Mouse (Mus musculus): ENCODE data around the gene Bmt2.

- TF ChIP-seq POLR2A (IDR thresholded peaks at IDR 0.05; ENCODE audit: low read depth, low read length) (no peak), CTCF (IDR thresholded peaks at IDR 0.05; ENCODE audit: borderline replicate concordance, insufficient read depth, low read length) (no peak)
These were observed 63.2 kb downstream of the Bmt2 start for GRCm38 (mm10) chr6:13614568-13614967.
